Mouse (Mus musculus) midbrain, embryonic 12.5 days (tissue): ENCODE data around the gene Glmn. TPM values are rescaled to one million over a fixed set of nuclear protein-coding genes. Genes with fewer than 3 reads are reported as not detected.

Experiments
- ATAC-seq: fragments of 200-750 bp; cut with Nextera tagmentation; 2 replicates; pipeline ENCODE4 v1.8.0; 2017; ENCODE audit warnings: low read depth, moderate TSS enrichment, moderate library complexity; ENCODE audit not compliant: low FRiP score
- H3K27ac ChIP-seq: fragments of 300-500 bp; sonication (generic); replicated peaks from 2 replicates; pipeline ENCODE4 v1.5.1; 2016; ENCODE audit warnings: mild to moderate bottlenecking
- H3K27me3 ChIP-seq: fragments of 300-500 bp; sonication (generic); 2 replicates; pipeline ENCODE4 v1.6.1; 2016; ENCODE audit warnings: mild to moderate bottlenecking
- H3K36me3 ChIP-seq: fragments of 300-500 bp; sonication (generic); 2 replicates; pipeline ENCODE4 v1.6.1; 2016
- H3K4me1 ChIP-seq: fragments of 300-500 bp; sonication (generic); 2 replicates; pipeline ENCODE4 v1.6.1; 2016
- H3K4me2 ChIP-seq: fragments of 300-500 bp; sonication (generic); replicated peaks from 2 replicates; pipeline ENCODE4 v1.6.1; 2016; ENCODE audit warnings: mild to moderate bottlenecking, moderate library complexity
- H3K4me3 ChIP-seq: fragments of 300-500 bp; sonication (generic); 2 replicates; pipeline ENCODE4 v1.5.1; 2016; ENCODE audit warnings: mild to moderate bottlenecking
- H3K9ac ChIP-seq: fragments of 300-500 bp; sonication (generic); replicated peaks from 2 replicates; pipeline ENCODE4 v1.6.1; 2016; ENCODE audit warnings: mild to moderate bottlenecking, moderate library complexity
- H3K9me3 ChIP-seq: fragments of 300-500 bp; sonication (generic); 2 replicates; pipeline ENCODE4 v1.6.1; 2016; ENCODE audit warnings: mild to moderate bottlenecking
- WGBS: fragments of 180-500 bp; shearing (Covaris S2); methylation state at CpG from one replicate; pipeline ENCODE4 v1.1.7; 2016; 5-methylcytosine and 5-hydroxymethylcytosine counted together
- polyA plus RNA-seq: library from polyadenylated mRNA; unstranded; fragments of >200 nt; fragmentation: Nextera tagmentation; extraction: Ambion mirVana; gene quantifications from 2 replicates; pipeline ENCODE4 v1.2.1, GENCODE M21; 2016

The Glmn gene
- polyA plus RNA-seq, 1 experiment from 2014 or later, result 37.7 TPM

- WGBS, result 95% methylated on average over 5 of the region's 5 CpGs
- H3K27me3 ChIP-seq, result no peaks in the 10 kb centered on the region
- ATAC-seq, result no peak
- H3K4me3 ChIP-seq, result no peak overlapping the region
- no peak overlapping the region for H3K4me2 ChIP-seq
- no peaks in the 10 kb centered on the region for H3K4me1 ChIP-seq
- H3K27ac ChIP-seq, result no peak overlapping the region
- H3K9me3 ChIP-seq, result no peaks in the 10 kb centered on the region
- H3K36me3 ChIP-seq, result peaks cover 23% of the 10 kb centered on the region
- no peak overlapping the region for H3K9ac ChIP-seq
Observed at GRCm38 (mm10) chr5:107554336-107554735, 43.4 kb downstream of the Glmn start.

DNA sequence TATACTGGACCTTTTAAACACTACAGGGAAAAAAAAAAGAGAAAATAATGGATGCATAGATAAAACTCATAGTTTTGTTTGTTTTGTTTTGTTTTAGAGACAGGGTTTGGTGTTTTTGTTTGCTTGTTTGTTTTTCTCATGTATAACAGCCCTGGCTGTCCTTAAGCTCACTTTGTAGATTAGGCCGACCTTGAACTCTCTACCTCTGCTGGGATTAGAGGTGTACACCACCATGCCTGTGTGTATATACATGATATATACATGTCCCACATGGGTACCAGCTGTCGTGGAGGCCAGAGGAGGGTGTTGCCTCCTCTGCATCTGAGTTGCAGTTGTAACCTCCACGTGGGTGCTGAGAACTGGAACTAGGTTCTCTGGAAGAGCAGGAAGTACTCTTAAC is 49.2 kb downstream of the Glmn start:
- Histone ChIP-seq H3K4me1 (no peaks in the 10 kb centered on the region), H3K4me3 (no peak overlapping the region), H3K27ac (no peak overlapping the region), H3K36me3 (peaks cover 16% of the 10 kb centered on the region; the same call in 1 of the 2 replicates), H3K4me2 (no peak overlapping the region), H3K27me3 (no peaks in the 10 kb centered on the region), H3K9me3 (no peaks in the 10 kb centered on the region), H3K9ac (no peak overlapping the region)
- WGBS, result 91% methylated on average over 3 of the region's 3 CpGs
- ATAC-seq, result no peak

- Histone ChIP-seq H3K4me1 (no peaks in the 10 kb centered on the region), H3K4me3 (no peak overlapping the region), H3K9ac (no peak overlapping the region), H3K27me3 (no peaks in the 10 kb centered on the region), H3K36me3 (peaks cover 16% of the 10 kb centered on the region; the same call in 1 of the 2 replicates), H3K4me2 (no peak overlapping the region), H3K27ac (no peak overlapping the region), H3K9me3 (no peaks in the 10 kb centered on the region)
- no peak for ATAC-seq
- WGBS, result 86% methylated on average over 3 of the region's 3 CpGs
Observed at GRCm38 (mm10) chr5:107547955-107548354, 49.7 kb downstream of the Glmn start.

DNA sequence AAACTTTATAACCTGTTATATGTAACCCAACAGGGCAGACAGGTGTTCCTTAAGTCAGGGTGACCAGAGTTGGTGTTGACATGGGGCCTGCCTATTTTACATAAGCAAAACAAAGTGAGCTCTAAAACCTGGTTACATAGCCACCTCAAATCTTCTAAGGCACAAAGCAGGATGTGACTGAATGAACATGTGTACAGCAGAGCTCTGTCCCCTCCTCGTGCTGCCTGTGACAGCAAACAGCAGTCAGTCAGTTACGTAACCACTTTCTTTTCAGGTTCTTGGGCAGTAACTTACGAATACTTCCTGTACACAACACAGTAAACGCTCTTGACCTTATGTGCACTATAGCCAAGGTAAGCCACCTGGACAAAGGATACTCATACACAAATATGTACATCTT is 51.8 kb downstream of the Glmn start:
- no peak overlapping the region for H3K4me2 ChIP-seq
- no peak overlapping the region for H3K27ac ChIP-seq
- no peaks in the 10 kb centered on the region for H3K27me3 ChIP-seq
- H3K36me3 ChIP-seq, result peaks cover 9% of the 10 kb centered on the region; the same call in 1 of the 2 replicates
- H3K9me3 ChIP-seq, result no peaks in the 10 kb centered on the region
- H3K4me1 ChIP-seq, result no peaks in the 10 kb centered on the region
- 89% methylated on average over 4 of the region's 4 CpGs for WGBS
- no peak overlapping the region for H3K9ac ChIP-seq
- ATAC-seq, result no peak
- H3K4me3 ChIP-seq, result no peak overlapping the region

DNA sequence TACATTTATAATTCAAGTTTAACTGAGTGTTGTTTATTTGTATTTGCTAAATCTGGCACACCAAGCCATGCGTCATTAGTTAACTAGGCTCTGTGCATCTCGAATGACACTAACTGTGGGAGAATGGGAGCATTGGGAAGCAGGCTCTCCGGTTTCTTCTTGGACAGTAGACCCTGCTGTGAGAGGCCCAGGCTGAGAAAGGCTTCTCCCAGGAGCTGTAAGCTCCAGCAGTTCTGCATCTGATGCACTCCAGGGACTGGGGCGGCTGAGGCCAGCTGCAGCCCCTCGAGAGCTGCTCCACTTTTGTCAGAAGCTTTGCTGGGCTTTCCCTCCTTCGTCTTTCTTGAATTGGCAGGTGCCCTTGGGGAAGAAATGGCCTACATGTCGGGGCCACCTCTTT is 56.0 kb downstream of the Glmn start:
- no peak overlapping the region for H3K9ac ChIP-seq
- no peak overlapping the region for H3K4me2 ChIP-seq
- H3K36me3 ChIP-seq, result no peaks in the 10 kb centered on the region
- H3K27ac ChIP-seq, result no peak overlapping the region
- no peak for ATAC-seq
- no peak overlapping the region for H3K4me3 ChIP-seq
- 23% methylated on average over 7 of the region's 7 CpGs for WGBS
- no peaks in the 10 kb centered on the region for H3K9me3 ChIP-seq
- H3K4me1 ChIP-seq, result no peaks in the 10 kb centered on the region
- H3K27me3 ChIP-seq, result no peaks in the 10 kb centered on the region

DNA sequence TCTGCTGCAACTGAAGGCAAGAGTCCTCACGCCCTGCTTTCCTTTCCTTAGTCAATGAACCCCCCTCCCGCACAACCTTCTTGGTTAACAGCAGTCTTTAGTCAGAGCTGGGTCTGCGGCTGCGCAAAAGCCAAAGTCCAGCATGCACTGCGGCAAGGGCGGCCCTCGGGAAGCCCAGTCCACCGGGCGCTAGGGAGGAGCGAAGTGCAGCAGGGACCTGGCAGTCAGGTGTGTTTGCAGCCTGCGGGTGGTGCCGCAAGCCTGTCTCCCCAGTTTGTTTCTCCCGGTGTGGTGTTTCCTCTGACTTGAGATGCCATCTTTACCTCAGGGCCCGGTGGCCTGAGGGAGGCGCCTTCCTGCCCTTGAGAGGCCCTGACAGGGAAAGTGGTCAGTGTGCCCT is 63.1 kb downstream of the Glmn start, which contains the start of gene 1700028K03Rik:
1700028K03Rik (plus strand) TSS at position 129 of the 400 bp plus-strand sequence.
- H3K4me2 ChIP-seq, result no peak within 1 kb of the TSS
- ATAC-seq, result no peak
- H3K27me3 ChIP-seq, result no peaks in the 10 kb centered on the region
- H3K4me1 ChIP-seq, result no peaks in the 10 kb centered on the region
- H3K36me3 ChIP-seq, result no peaks in the 10 kb centered on the region
- WGBS, result 77% methylated on average over 15 of the region's 15 CpGs
- H3K9ac ChIP-seq, result no peak within 1 kb of the TSS
- no peak within 1 kb of the TSS for H3K4me3 ChIP-seq
- H3K27ac ChIP-seq, result no peak within 1 kb of the TSS
- H3K9me3 ChIP-seq, result no peaks in the 10 kb centered on the region

GRCm38 (mm10) chr5:107533590-107533989 is 64.1 kb downstream of the Glmn start:
- Histone ChIP-seq H3K4me3 (no peak overlapping the region), H3K27ac (no peak overlapping the region), H3K4me1 (no peaks in the 10 kb centered on the region), H3K4me2 (no peak overlapping the region), H3K36me3 (no peaks in the 10 kb centered on the region), H3K27me3 (no peaks in the 10 kb centered on the region), H3K9ac (no peak overlapping the region), H3K9me3 (no peaks in the 10 kb centered on the region)
- no peak for ATAC-seq
- WGBS, result 67% methylated on average over 2 of the region's 2 CpGs

DNA sequence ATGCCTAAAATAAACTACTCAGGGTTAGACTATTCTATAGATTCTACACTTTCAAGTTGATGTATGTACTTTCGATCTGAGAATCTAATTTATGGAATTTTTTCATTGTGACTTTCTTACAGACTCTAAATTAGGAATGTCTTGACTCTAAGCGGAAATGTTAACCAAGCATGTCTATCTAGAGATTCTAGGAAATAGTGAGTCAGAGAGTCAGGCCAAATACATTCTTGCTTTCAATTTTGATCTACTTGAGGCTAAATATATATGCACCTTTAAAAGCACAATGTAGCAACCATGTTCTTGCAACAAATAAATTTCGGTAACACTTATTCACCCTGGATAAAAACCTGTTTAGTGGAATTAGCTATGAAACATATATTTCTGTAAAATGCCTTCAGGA is 68.8 kb downstream of the Glmn start:
- 90% methylated on average over 3 of the region's 3 CpGs for WGBS
- Histone ChIP-seq H3K36me3 (no peaks in the 10 kb centered on the region), H3K4me2 (no peak overlapping the region), H3K4me1 (no peaks in the 10 kb centered on the region), H3K9me3 (no peaks in the 10 kb centered on the region), H3K27ac (no peak overlapping the region), H3K27me3 (no peaks in the 10 kb centered on the region), H3K9ac (no peak overlapping the region), H3K4me3 (no peak overlapping the region)
- no peak for ATAC-seq

DNA sequence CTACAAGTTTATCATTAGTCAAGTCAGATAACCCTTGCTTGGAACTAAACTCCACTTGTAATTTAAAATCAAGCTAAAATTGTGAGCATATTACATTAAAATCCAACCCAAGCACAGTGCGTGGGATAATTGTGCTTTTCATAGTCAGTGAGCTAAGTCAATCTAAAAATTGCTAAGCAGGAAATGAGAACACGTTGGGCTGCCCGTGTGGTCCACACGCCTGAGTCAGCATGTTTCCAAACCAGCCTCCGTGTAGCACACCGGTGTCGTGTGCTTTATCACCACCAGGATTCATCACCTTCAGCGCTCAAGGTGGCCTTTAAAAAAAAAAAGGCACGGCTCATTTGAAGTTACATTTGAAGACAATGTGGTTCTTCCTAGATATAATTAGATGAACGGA is 73.4 kb downstream of the Glmn start:
- 88% methylated on average over 10 of the region's 10 CpGs for WGBS
- ATAC-seq, result no peak
- Histone ChIP-seq H3K4me3 (no peak overlapping the region), H3K4me1 (no peaks in the 10 kb centered on the region), H3K27ac (no peak overlapping the region), H3K9me3 (no peaks in the 10 kb centered on the region), H3K4me2 (no peak overlapping the region), H3K27me3 (no peaks in the 10 kb centered on the region), H3K9ac (no peak overlapping the region), H3K36me3 (no peaks in the 10 kb centered on the region)

GRCm38 (mm10) chr5:107521897-107522296 is 75.8 kb downstream of the Glmn start:
- Histone ChIP-seq H3K36me3 (no peaks in the 10 kb centered on the region), H3K4me3 (no peak overlapping the region), H3K4me2 (no peak overlapping the region), H3K27ac (no peak overlapping the region), H3K4me1 (no peaks in the 10 kb centered on the region), H3K27me3 (no peaks in the 10 kb centered on the region), H3K9me3 (no peaks in the 10 kb centered on the region), H3K9ac (no peak overlapping the region)
- WGBS, result 92% methylated on average over 7 of the region's 7 CpGs
- no peak for ATAC-seq

DNA sequence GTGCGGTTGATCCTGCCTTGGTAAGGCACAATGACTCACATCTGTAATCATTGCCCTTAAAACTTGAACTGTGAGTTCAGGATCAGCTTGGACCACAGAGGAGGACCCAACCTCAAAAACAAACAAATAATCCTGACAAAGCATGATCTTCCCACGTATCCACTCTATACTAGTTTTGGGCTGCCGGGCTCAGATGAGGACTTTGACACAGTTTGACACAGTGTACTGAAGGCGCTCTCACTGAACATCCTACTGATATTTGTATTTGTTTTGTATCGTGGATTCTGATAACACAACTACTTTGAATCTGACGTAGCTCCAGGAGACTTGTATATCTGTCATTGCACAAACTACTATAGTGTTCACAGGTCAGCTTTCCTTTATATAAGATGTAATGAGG is 76.3 kb downstream of the Glmn start:
- no peak for ATAC-seq
- Histone ChIP-seq H3K27me3 (no peaks in the 10 kb centered on the region), H3K27ac (no peak overlapping the region), H3K9me3 (no peaks in the 10 kb centered on the region), H3K36me3 (no peaks in the 10 kb centered on the region), H3K9ac (no peak overlapping the region), H3K4me2 (no peak overlapping the region), H3K4me3 (no peak overlapping the region), H3K4me1 (no peaks in the 10 kb centered on the region)
- 91% methylated on average over 6 of the region's 6 CpGs for WGBS

GRCm38 (mm10) chr5:107518602-107519001 is 79.1 kb downstream of the Glmn start:
- no peaks in the 10 kb centered on the region for H3K4me1 ChIP-seq
- H3K9me3 ChIP-seq, result no peaks in the 10 kb centered on the region
- no peak overlapping the region for H3K9ac ChIP-seq
- no peak overlapping the region for H3K4me2 ChIP-seq
- 93% methylated on average over 4 of the region's 4 CpGs for WGBS
- no peak overlapping the region for H3K27ac ChIP-seq
- no peaks in the 10 kb centered on the region for H3K27me3 ChIP-seq
- H3K36me3 ChIP-seq, result no peaks in the 10 kb centered on the region
- no peak for ATAC-seq
- H3K4me3 ChIP-seq, result no peak overlapping the region

GRCm38 (mm10) chr5:107516087-107516486 is 81.6 kb downstream of the Glmn start:
- H3K4me3 ChIP-seq, result no peak overlapping the region
- H3K36me3 ChIP-seq, result no peaks in the 10 kb centered on the region
- no peak overlapping the region for H3K4me2 ChIP-seq
- ATAC-seq, result no peak
- H3K4me1 ChIP-seq, result no peaks in the 10 kb centered on the region
- H3K9me3 ChIP-seq, result no peaks in the 10 kb centered on the region
- 92% methylated on average over 1 of the region's 1 CpGs for WGBS
- no peak overlapping the region for H3K9ac ChIP-seq
- no peak overlapping the region for H3K27ac ChIP-seq
- no peaks in the 10 kb centered on the region for H3K27me3 ChIP-seq
